Mouse (Mus musculus): ENCODE results near the gene Shmt2.

The Shmt2 gene

DNA sequence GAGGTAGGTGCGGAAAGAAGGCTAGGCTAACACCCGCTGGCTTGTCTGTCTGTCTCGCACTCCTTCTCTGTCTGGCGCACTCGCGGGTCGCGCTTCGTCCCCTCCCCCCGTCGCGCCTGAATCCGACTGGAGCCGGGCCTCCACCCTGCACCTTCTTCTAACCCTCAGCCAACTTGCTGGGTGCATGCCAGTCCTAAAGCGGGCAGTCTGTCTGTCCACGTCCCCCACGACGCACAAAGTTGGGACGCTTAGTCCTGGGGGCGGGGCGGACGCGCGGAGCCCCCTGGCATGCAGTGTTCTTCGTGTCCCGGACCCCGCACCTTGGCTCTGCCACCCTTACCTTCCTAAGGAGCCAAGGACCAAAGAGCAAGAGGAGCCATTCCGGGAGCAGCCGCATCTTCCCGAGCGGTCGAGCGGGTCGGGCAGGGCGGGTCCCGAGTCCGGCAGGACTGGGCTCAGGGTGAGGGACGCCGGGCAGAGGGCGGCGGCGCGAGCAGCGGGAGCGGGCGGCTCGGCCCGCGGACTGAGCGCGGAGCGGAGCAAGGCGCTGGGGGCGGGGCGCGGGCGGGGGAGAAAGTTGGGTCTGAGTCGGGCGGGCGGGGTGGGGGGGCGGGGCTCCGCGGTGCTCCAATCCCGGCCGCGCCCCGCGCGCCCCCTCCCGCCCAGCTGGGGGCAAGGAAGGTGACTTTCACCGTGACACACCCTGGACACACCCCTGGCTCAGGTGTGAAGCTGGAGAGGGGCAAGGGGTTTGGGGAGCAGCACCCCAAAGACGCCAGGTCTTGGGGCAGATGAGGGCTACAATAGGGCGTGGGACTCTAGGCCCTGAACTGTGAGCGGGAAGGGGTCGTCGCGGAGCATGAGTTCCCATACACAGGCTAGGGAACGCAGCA is 12.0 kb upstream of the Shmt2 start, which contains the start of gene Nxph4:
Gene Nxph4 (minus strand): TSS at position 524 of the 893 bp plus-strand sequence.
- peak; percentile 54 for DNase-seq (ENCODE audit: low read depth)

DNA sequence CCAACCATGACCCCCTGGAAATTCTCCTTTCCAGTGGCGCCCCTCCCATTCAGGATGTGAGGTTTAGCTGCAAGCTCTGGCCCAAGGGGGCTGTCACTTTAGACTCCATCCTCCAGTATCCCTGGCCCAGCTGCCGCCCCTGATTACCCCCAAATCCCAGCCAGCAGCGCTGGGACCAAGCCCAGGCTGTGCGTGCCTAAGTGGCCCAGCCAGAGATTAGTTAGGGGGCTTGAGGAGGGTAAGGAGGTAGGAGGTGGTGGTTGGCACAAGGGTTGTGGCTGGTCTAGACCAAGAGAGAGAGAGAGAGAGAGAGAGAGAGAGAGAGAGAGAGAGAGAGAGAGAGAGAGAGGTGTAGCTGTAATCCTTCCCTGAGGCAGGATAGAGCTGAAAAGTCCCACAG is 9.3 kb upstream of the Shmt2 start:
- DNase-seq (ENCODE audit: low read depth): no peak

DNA sequence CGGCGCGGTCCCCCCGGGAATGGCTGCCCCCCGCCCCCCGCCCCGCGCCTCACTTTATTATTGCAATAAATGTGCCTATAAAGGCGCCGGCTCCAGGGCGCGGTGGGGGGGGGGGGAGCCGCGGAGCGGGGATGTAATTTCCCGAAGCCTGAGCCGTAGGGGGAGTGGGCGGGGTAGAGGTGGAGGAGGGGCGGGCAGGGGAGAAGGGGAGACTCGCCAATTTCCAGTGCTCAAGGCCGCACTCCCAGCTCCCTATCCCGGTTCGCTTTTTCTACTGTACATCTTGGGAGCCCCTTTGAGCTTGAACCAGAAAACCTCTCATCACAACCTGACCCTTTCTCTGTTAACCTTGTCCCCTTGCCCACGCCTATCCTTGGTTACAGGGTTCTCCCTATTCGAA is 8.7 kb upstream of the Shmt2 start:
- DNase-seq (ENCODE audit: low read depth): no peak

DNA sequence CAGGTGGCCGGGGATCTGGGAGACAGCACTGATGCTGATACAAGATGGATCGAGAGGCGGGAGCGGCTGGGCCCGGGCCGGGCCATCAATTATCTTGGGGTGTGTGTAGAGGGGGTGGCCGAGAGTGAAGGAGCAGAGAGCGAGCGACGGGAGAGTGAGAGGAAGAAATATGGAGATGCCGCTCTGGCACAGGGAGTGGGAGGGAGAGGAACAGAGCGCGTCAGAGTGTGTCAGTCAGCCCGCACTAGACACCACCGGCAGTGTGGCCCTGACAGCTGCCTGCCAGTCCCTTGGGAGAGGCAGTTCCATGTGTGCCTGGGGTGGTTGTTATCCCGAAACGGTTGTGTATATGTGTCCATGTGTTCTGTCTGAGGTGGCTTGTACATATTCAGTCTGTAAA is 5.2 kb upstream of the Shmt2 start:
- no peak for DNase-seq (ENCODE audit: low read depth)

DNA sequence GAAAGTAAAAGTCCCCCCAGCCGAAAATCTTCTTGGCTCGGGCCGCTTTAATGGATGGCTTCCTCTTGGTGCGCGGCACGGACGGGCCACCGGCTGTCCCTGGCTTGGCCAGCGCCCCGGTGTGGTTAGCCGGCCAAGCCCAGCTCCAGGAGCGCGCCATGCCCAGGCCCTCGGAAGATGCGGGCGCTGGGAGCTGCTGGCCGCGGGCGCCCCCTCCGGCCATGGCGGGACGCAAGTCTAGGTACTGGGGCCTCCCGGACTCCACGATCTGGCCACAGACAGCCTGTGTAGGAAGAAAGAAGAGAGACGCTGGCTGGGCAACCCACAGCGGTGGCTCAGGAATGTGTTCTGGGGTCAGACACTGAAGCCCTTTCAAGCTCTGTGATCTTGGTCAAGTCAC is 4.4 kb upstream of the Shmt2 start:
- DNase-seq (ENCODE audit: low read depth): peak; percentile 30

DNA sequence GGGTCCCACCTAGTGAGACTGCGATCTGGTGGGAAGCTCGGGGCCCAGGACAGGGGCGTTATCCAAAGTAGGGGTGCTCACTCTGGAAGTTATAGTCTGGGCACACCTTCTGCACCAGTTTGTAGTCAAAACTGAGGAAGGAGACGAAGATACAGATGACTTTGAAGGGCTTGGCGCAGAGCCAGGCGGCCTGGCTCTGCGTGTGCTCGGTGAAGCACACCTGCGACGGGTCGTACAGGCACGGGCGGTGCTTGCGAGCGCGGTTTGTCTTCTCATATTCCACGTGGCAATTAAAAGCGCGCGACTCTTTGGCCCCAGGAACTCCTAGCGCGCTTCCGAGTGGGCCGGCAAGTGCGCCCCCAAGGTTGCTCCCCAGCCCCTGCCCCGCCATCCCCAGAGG is 3.8 kb upstream of the Shmt2 start:
- no peak for DNase-seq (ENCODE audit: low read depth)

DNA sequence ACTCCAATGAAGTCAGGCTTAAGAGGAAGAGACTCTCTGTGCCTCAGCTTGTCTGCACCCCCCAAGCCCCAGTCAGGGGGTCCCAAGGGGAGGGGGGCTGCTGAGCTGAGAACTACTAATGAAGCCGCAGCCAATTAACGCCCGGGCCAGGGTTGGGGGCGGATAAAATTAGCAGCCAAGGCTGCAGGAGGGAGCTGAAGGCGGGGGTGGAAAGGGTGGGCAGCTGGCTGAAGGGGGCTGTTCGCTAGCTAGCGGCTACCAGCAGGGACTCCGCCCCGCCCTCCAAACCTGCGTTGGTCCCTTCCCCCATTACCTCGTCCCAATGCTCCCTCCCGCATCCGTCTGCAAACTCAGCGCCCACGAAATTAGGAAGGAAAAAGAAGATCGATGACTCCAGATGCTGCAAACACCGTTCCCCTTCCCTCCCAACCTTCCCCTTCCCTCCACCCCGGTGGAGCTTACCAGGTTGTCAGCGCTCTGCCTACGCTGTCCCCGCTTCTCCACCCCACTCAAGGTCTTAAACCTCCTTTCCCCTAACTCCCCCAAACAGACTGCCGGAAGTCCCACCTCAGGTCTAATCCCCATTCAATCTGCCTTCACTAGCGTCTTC is 2.5 kb upstream of the Shmt2 start:
- DNase-seq (ENCODE audit: low read depth): no peak

DNA sequence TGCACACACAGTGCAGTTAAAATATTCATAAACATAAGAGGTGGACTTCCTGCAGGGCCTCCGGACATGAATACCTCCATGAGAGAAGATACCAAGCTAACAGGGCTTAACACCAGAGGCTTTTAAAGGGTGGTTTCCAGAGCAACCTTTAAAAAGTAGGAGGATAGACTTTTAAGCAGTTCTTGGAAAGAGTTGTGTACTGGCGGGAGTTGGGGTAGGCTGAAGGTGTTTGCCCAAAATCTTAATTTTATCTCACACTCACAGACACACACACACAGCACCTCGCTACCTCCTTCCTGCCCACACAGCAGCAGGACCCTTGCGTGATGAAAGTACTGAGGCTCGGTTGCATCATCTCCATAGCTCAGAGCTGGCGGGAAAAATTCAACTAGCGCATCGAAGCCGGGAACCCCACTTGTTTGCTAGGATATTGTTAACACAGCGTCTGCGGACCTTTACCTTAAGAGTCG is 598 bp downstream of the Shmt2 start:
- peak; percentile 71 for DNase-seq (ENCODE audit: low read depth)

DNA sequence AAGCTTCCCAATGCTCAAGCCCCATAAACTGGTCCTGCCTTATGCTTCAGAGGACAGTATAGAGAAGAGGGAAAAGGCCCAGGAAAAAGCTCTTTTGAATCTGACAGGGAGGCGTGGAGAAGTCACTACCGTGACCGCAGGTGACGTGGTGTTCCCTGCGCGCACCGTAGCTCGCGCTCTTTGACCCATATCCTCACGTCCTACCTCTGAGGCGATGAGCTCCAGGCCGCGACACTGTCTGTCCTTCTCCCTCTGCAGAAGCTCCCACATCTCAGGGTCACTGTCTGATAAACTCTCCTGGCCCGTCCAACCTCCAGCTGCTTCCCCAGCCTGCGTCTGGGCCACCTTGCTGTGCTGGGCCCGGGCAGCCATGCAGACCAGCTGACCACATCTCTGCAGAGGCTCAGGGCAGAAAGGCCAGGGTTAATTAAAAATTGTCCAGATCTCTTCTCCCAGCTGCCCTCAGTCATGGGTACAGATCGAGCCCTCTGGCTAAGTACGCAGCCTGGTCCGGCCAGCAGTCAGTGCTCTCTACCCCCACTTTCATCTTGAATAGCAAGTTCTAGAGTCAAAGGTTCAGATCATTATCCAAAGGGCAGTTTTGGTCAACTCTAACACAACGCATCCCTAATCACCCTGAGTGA is 1.4 kb downstream of the Shmt2 start:
- no peak for DNase-seq (ENCODE audit: low read depth)

DNA sequence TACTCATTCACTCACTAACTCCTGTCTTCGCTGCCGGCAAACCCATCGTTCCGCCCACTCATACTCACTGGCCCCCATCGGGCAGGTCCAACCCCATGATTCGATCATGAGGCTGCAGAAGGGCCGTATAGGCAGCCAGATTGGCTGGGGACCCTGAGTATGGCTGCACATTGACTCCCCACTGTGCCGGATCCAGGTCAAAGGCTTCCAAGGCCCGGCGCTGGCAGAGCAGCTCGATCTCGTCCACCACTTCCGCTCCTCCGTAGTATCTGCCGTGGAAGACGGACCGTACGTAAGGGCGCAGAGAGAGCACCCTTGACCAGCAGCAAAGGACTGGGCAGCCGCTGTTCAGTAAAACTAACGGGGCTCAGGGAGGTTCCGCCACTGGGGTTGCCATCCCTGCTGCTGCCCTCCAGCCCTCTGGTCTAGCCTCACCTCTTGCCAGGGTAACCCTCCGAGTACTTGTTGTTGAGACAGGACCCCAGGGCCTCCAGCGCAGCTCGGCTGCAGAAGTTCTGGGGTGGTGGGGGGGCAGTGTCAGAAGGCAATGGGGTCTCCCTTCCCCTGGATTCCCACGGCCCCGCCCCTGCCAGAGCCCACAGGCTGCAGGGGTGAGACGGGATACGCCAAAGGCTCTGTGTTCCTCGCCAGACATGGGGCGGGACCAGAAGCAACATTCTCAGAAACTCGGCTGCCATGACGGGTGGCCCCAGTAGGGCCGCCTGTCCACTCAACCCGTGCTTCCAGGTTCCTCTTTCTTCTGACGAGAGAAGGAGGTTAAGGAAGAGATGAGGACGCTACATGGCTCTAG is 2.1 kb downstream of the Shmt2 start:
- no peak for DNase-seq (ENCODE audit: low read depth)

DNA sequence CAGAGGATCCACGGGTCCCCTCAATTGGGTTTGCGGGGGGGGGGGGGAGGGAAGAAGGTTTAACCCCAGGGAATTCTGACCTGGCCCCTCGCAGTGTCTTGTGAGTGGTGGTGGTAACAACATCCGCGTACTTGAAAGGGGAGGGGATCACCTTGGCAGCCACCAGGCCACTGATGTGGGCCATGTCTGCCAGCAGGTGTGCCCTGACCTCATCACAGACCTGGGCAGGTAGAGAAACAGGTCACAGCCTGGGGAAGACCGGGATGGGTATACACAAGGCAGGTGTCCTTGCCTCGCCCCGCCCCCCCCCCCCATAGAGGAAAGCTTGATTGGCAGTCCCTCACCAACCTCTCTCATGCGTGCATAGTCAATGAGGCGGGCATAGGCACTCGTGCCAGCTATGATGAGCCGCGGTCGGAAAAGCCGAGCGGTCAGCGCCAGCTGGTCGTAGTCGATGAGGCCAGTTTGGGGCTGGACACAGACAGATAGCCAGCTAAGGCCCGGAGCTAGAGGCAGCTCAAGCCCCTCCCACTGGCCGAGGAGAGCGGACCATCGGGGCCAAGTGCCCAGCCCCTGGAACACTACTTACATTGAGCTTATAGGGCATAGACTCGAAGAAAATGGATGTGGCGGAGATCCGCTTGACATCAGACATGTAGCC is 3.1 kb downstream of the Shmt2 start:
- DNase-seq (ENCODE audit: low read depth): no peak

DNA sequence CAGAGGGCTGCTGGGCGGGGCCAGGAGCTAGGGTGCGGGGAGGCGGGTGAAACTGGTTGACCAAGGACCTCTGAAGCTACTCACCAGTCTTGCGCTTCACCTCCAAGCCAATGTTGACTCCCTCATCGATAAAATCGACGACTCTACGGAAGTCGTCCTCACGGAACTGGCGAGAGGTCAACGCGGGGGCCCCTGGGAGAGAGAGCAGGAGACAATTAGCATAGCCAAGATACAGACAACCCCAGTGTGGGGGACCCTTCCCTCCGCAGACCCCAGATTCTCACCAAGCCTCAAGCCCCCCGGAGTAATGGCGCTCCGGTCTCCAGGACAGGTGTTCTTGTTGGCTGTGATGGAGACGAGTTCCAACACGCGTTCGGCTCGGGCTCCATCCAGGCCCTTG is 4.3 kb downstream of the Shmt2 start:
- no peak for DNase-seq (ENCODE audit: low read depth)

DNA sequence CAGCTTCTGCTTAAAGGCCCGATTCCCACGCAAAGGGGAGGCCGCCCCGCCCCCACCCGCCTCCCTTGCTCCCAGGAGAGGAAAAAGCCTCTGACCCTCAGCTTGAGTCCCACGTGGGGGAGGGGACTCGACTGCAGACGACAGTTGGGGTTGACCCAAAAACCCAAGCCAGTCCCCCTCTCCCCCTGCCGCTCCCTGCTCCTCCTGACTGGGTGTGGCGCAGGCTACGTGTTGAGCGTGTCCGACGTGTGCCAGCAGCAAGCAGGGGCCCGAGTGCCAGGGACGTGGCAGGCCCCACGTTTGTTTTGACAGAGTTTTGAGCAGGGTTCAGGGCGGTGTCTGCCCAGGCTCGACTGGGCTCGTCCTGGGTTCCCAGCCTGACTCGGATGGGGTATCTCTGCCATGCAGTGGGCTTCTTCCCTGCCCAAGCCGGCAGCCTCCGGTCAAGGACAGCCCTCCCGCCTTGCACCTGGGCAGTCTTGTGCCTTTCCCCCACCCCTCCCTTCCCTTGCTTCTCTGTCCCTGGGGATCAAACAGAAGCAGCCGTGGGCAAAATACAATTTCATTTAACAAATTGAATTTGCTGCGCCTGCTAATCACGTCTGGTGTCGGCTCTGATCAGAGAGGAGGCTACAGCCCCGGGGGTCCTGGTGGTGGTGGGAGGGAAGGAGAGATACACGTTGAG is 5.5 kb downstream of the Shmt2 start:
- DNase-seq (ENCODE audit: low read depth): no peak

DNA sequence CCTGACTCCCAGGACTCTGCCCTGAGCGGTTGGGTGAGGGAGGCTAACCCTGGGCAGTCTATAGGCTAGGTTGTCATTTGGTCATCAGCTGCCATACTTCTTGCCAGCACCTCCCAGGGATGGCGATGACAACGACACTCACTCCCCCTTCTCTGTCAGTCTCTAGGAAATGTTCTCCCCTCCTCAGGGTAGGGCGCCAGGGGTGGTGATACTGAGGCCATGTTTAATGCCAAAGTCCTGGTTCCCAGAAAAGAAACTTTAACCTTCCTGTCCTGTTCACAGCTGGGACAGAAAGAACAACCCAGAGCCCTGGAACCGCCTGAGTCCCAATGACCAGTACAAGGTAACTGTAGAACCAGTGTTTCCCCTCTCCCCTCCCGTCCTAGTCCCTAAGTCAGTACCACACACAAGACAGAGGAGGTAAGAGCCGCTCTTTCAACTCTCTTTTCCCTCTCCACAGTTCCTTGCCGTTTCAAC is 6.2 kb downstream of the Shmt2 start:
- DNase-seq (ENCODE audit: low read depth): no peak

DNA sequence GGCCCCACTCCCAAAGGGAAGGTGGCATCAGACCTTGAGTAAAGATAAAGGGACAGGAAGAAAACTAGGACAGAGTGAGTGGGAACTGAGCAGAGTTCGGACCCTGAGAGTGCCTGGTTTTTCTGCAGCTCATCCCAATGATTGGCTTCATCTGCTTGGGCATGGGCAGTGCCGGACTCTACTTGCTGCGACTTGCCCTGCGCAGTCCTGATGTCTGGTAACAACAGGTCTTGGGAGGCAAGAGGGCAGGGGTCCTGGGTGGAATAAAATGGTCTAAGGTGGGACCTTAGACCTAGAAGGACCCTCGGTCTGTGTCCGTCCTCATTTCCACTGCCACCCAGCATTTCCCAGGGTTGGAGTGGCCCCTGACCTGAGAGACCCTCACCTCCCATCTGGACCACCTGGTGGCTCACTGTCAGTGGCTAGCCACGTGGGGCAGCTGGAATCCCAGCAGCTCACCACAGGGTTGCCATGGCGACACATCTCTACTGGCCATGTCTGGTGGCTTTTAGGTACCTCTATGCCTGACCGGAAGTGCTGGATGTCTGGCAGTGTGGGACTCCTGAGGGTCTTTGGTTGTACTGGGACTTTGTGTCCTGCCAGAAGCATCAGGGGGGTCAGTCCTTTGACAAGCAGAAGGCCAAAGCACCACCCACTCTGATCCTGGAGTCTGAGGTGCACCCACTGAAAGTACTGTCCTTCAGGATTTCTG is 6.8 kb downstream of the Shmt2 start:
- no peak for DNase-seq (ENCODE audit: low read depth)

DNA sequence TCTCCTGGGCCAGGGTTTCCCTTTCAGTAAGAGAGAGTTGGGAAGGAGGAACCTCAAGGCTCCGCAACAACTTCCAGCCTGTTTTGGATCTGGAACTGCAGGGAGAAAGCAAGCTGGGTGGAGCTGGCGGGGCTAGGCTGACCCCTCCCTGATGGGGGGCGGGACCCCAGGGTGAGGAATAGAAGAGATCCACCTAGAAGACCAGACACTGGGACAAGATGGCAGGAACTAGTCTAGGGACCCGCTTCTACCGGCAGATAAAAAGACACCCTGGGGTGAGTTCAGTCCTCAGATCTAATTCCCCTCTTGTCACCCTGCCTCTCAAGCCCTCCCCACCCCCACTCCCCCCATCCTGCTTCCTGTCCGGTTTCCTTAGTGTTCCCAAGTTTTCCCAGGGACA is 7.5 kb downstream of the Shmt2 start, which contains the start of gene Ndufa4l2:
Gene Ndufa4l2 (plus strand): TSS at position 204 of the 400 bp plus-strand sequence.
- no peak for DNase-seq (ENCODE audit: low read depth)

DNA sequence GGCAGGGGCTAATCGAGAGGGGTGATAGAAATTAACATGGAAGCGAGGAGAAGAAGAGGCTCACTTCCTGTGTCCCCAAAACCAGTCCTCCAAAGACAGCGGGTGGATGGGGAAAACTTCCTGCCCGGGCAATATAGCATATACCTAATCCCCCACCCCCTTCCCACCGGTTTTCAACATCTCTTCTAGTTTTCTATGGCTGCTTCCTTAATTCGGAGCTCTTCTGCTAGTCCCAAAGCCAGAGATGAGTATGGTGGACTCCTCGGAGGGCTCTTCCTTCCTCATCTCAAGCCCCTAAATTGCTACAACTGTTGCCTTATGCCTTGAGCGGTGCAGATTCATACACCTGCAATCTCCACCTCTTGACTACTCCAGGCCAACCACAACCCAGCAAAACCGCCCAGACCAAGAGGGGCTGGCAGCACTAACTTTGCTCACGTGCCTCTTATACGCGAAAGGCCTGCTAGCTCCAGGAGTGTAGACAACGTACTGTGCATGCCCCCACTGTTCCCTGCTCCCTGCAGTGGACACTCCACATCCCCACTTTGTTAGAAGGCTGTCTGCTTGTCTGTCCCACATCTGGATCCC is 8.0 kb downstream of the Shmt2 start:
- DNase-seq (ENCODE audit: low read depth): no peak

DNA sequence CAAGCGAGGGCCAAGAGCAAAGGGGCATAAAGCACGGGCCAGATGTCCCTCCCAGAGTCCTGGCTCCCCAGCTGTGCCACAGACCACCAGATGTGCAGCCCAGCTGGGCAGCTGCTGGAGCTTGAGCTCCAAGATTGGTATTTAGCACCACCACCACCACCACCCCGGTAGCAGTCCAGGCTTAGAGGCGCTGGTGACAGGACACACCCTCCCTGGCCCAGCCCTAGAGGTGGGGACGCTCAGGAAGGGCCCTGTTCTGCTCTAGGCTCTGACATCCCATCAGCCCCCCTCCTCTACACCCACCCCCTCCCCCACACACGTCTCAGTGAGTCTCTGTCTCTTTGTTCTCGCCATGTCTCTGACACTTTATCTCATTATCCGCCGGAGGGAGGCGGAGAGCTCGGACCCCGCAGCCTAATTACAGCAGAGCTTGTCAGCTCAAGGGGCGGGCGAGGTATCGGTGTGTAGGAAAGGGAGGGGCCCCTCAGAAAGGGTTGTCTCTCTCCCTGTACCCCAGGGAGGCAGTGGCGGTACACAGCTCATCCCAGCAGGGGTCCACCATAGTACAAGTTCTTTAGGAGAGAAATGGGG is 8.6 kb downstream of the Shmt2 start:
- peak; percentile 26 for DNase-seq (ENCODE audit: low read depth)

DNA sequence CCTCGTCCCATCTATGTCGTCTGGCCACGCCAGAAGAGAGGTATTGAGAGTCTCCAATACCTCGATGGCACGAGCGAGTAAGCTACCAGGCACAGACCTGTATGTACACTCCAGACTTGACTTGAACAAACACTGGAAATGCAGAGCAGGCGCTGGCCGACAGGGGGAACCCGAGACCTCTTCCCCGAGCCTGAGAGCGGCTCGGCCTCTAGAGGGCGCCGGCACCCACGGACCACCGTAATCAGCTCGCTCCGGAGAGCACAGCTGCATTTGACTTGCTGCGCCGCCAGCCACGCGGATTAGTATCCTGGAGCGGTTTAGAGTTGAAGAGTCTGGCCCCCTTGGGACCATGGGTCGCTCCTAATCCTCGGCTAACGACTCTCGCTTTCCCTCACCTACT is 9.4 kb downstream of the Shmt2 start:
- DNase-seq (ENCODE audit: low read depth): peak; percentile 97
